Mouse (Mus musculus) common myeloid progenitor, adult 5-6 weeks (primary cell): ENCODE measurements around the gene Adcy2. TPM values are rescaled to one million over a fixed set of nuclear protein-coding genes. Genes with fewer than 3 reads are reported as not detected.

Experiments
- ATAC-seq: replicated peaks from 2 replicates; pipeline ENCODE4 v1.8.0; 2016; ENCODE audit warnings: low read depth, mild to moderate bottlenecking, moderate TSS enrichment, inconsistent platforms; ENCODE audit not compliant: poor library complexity, severe bottlenecking
- total RNA-seq: library from RNA; stranded (forward); fragments of 200-1000, 187-1606 nt; gene quantifications from 2 replicates; pipeline ENCODE4 v1.2.3, GENCODE M21; 2017

Adcy2 gene
- total RNA-seq, 1 experiment from 2014 or later, result not detected

GRCm38 (mm10) chr13:68712661-68713060, 286.7 kb downstream of the Adcy2 start:
- ATAC-seq, result no peak

- no peak for ATAC-seq
Observed at GRCm38 (mm10) chr13:68707296-68707747, 292.0 kb downstream of the Adcy2 start.

- no peak for ATAC-seq
Observed at GRCm38 (mm10) chr13:68684919-68685318, 314.4 kb downstream of the Adcy2 start.

- ATAC-seq, result no peak
Observed at GRCm38 (mm10) chr13:68680429-68680828, 318.9 kb downstream of the Adcy2 start.

GRCm38 (mm10) chr13:68642786-68643185, 356.6 kb downstream of the Adcy2 start:
- no peak for ATAC-seq

- no peak for ATAC-seq
Observed at GRCm38 (mm10) chr13:68627041-68627440, 372.3 kb downstream of the Adcy2 start.

- ATAC-seq, result no peak
Observed at GRCm38 (mm10) chr13:68622792-68623191, 376.5 kb downstream of the Adcy2 start.

- ATAC-seq, result 0 out of 2 replicates have a peak, but pooled peaks have one; percentile 32
Observed at GRCm38 (mm10) chr13:68607652-68608405, 391.5 kb downstream of the Adcy2 start.

- peak; percentile 43; the same call in 1 of the 2 replicates for ATAC-seq
Observed at GRCm38 (mm10) chr13:68605689-68606126, 393.6 kb downstream of the Adcy2 start.

- ATAC-seq, result no peak
Observed at GRCm38 (mm10) chr13:68603085-68603484, 396.3 kb downstream of the Adcy2 start.

- ATAC-seq, result peak; percentile 59; the same call in 1 of the 2 replicates
Observed at GRCm38 (mm10) chr13:68601184-68601583, 398.2 kb downstream of the Adcy2 start.

GRCm38 (mm10) chr13:68598953-68599352, 400.4 kb downstream of the Adcy2 start:
- no peak for ATAC-seq

- no peak for ATAC-seq
Observed at GRCm38 (mm10) chr13:68597667-68598066, 401.7 kb downstream of the Adcy2 start.

GRCm38 (mm10) chr13:68597199-68597598, 402.1 kb downstream of the Adcy2 start, which contains the start of gene 1700001L19Rik:
1700001L19Rik (plus strand) TSS chr13:68597421.
- no peak for ATAC-seq

GRCm38 (mm10) chr13:68593797-68594196, 405.5 kb downstream of the Adcy2 start:
- ATAC-seq, result no peak

- 0 out of 2 replicates have a peak, but pooled peaks have one; percentile 24 for ATAC-seq
Observed at GRCm38 (mm10) chr13:68588352-68588751, 411.0 kb downstream of the Adcy2 start.

GRCm38 (mm10) chr13:68585441-68585840, 413.9 kb downstream of the Adcy2 start:
- no peak for ATAC-seq

- ATAC-seq, result no peak
Observed at GRCm38 (mm10) chr13:68583961-68584360, 415.4 kb downstream of the Adcy2 start.

GRCm38 (mm10) chr13:68582517-68582780, 416.9 kb downstream of the Adcy2 start:
- ATAC-seq, result no peak; the same call in 1 of the 2 replicates

- ATAC-seq, result peak; percentile 94
Observed at GRCm38 (mm10) chr13:68581747-68582516, 417.4 kb downstream of the Adcy2 start, which contains the start of the genes Mtrr and Fastkd3. Mtrr (minus strand) TSS chr13:68582149. Fastkd3 (plus strand) TSS chr13:68582234.
